Mouse (Mus musculus) c-Kit-negative CD71-positive TER-119-positive erythroid progenitor cells, embryonic 14.5 days (primary cell): ENCODE data around the gene Spata31d1c.

Source experiments
- DNase-seq: peaks from one replicate; pipeline ENCODE4 v3.0.0-alpha.2; 2013; ENCODE audit warnings: low read depth, low spot score

Spata31d1c gene

GRCm38 (mm10) chr13:65032758-65033157 lies at the start of gene Spata31d1c:
Gene Spata31d1c (plus strand): TSS chr13:65033058.
- DNase-seq = no peak

GRCm38 (mm10) chr13:64988828-64989227 lies 44.0 kb upstream of the Spata31d1c start:
- DNase-seq = peak; percentile 6

GRCm38 (mm10) chr13:65005414-65005813 lies 27.4 kb upstream of the Spata31d1c start:
- DNase-seq = no peak

- no peak for DNase-seq
Observed at GRCm38 (mm10) chr13:65006760-65007159, 26.1 kb upstream of the Spata31d1c start.

GRCm38 (mm10) chr13:65007971-65008370 lies 24.9 kb upstream of the Spata31d1c start:
- no peak for DNase-seq

- DNase-seq = no peak
Observed at GRCm38 (mm10) chr13:65011052-65011738, 21.7 kb upstream of the Spata31d1c start.

- no peak for DNase-seq
Observed at GRCm38 (mm10) chr13:65035057-65035456, 2.2 kb downstream of the Spata31d1c start.

- no peak for DNase-seq
Observed at GRCm38 (mm10) chr13:65052660-65053059, 19.8 kb downstream of the Spata31d1c start, which contains the start of gene Prss47. Gene Prss47 (minus strand): TSS chr13:65052760.

- DNase-seq = no peak
Observed at GRCm38 (mm10) chr13:65069969-65070368, 37.1 kb downstream of the Spata31d1c start.
